Mouse (Mus musculus) G1E (cell line): ENCODE data around the gene Tenm2. TPM values are rescaled to one million over a fixed set of nuclear protein-coding genes. Genes with fewer than 3 reads are reported as not detected.

Experiments used
- ATAC-seq: 2 replicates; pipeline ENCODE4 v1.8.0; 2016; ENCODE audit warnings: mild to moderate bottlenecking; ENCODE audit not compliant: insufficient number of reproducible peaks, poor library complexity, low FRiP score, severe bottlenecking; ENCODE audit errors: extremely low read depth
- DNase-seq: peaks from one replicate; pipeline ENCODE4 v3.0.0; 2012; ENCODE audit warnings: low spot score
- H3K27me3 ChIP-seq: 2 replicates; pipeline ENCODE4 v1.6.1; 2012; ENCODE audit warnings: mild to moderate bottlenecking, low read length, inconsistent platforms; ENCODE audit not compliant: insufficient read depth
- H3K36me3 ChIP-seq: replicated peaks from 2 replicates; pipeline ENCODE3; 2012; ENCODE audit warnings: mild to moderate bottlenecking, inconsistent platforms
- H3K4me1 ChIP-seq: 2 replicates; pipeline ENCODE4 v1.6.1; 2012; ENCODE audit warnings: low read depth, low read length, inconsistent platforms, mixed read lengths; ENCODE audit not compliant: insufficient read depth
- H3K4me3 ChIP-seq: 2 replicates; pipeline ENCODE4 v1.5.1; 2012; ENCODE audit warnings: low read depth, mild to moderate bottlenecking, inconsistent platforms, low read length, moderate library complexity, mixed read lengths
- H3K9me3 ChIP-seq: replicated peaks from 2 replicates; pipeline ENCODE4 v1.6.1; 2012; ENCODE audit warnings: inconsistent platforms
- CTCF ChIP-seq: IDR thresholded peaks from 2 replicates; pipeline ENCODE4 v1.5.1; 2012; ENCODE audit warnings: low read depth, low read length, inconsistent platforms, mixed read lengths
- GATA1 ChIP-seq: IDR thresholded peaks from 2 replicates; pipeline ENCODE4 v1.6.1; 2012; ENCODE audit warnings: borderline replicate concordance, low read length, inconsistent platforms, mixed read lengths
- GATA2 ChIP-seq: IDR thresholded peaks from 2 replicates; pipeline ENCODE4 v1.6.1; 2012; ENCODE audit warnings: low read depth, low read length, inconsistent platforms, borderline replicate concordance
- POLR2AphosphoS5 ChIP-seq: IDR thresholded peaks from 2 replicates; pipeline ENCODE4 v1.6.1; 2012; ENCODE audit warnings: low read depth, low read length, inconsistent platforms; ENCODE audit not compliant: insufficient replicate concordance
- TAL1 ChIP-seq: conservative IDR thresholded peaks from 2 replicates; pipeline ENCODE4 v1.6.1; 2012; ENCODE audit warnings: low read depth, low read length, inconsistent platforms, mixed read lengths
- polyA plus RNA-seq: library from polyadenylated mRNA; stranded (reverse); fragments of >175 nt; gene quantifications from 2 replicates; pipeline ENCODE4 v1.2.3, GENCODE M21; 2012
- total RNA-seq, 2 experiments: library from RNA; stranded (forward) in 1 of 2; stranded (reverse) in 1 of 2; fragments of 200-1000 nt in 1 of 2; fragments of >200 nt in 1 of 2; fragmentation: Nextera tagmentation in 1 of 2; gene quantifications; 2 replicates each; pipeline ENCODE4 v1.2.3; 2014 to 2017

The Tenm2 gene
- total and polyA plus RNA-seq, 3 experiments, result 0.44 TPM; not detected in 2

GRCm38 (mm10) chr11:36171221-36171620 is 1064.5 kb downstream of the Tenm2 start:
- ATAC-seq (no peak), DNase-seq (no peak)
- no peak for TF ChIP-seq GATA1
- TF ChIP-seq GATA2, result no peak
- no peak for TF ChIP-seq TAL1
- TF ChIP-seq CTCF, result no peak
- TF ChIP-seq POLR2AphosphoS5, result no peak
- H3K27me3 ChIP-seq, result no peaks in the 10 kb centered on the region
- H3K4me3 ChIP-seq, result no peak overlapping the region
- peaks cover 71% of the 10 kb centered on the region for H3K9me3 ChIP-seq
- no peaks in the 10 kb centered on the region for H3K4me1 ChIP-seq
- H3K36me3 ChIP-seq, result no peaks in the 10 kb centered on the region

DNA sequence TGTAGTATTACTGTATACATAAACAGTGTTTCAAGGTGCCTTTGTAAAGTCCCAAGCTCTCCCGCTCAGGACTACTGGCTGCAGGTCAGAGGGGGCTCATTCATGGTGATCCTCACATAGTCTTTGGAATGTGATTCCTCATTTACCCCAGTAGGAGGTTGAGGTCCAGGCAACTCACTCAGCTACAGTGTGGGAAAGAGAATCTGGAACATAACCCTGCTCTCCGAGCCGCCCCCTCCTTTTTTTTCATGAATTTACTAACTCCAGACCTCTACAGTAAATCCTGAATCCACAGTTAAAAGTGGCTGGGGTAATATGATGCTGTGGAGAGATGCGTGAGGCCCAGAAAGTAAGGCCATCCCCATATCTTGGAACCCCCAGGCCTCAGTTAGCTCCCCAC is 1066.0 kb downstream of the Tenm2 start:
- DNase-seq (no peak), ATAC-seq (no peak)
- Histone ChIP-seq H3K36me3 (no peaks in the 10 kb centered on the region), H3K27me3 (no peaks in the 10 kb centered on the region), H3K9me3 (peaks cover 66% of the 10 kb centered on the region), H3K4me1 (no peaks in the 10 kb centered on the region), H3K4me3 (no peak overlapping the region)
- TF ChIP-seq GATA2 (no peak), TAL1 (no peak), POLR2AphosphoS5 (no peak), GATA1 (no peak), CTCF (no peak)

DNA sequence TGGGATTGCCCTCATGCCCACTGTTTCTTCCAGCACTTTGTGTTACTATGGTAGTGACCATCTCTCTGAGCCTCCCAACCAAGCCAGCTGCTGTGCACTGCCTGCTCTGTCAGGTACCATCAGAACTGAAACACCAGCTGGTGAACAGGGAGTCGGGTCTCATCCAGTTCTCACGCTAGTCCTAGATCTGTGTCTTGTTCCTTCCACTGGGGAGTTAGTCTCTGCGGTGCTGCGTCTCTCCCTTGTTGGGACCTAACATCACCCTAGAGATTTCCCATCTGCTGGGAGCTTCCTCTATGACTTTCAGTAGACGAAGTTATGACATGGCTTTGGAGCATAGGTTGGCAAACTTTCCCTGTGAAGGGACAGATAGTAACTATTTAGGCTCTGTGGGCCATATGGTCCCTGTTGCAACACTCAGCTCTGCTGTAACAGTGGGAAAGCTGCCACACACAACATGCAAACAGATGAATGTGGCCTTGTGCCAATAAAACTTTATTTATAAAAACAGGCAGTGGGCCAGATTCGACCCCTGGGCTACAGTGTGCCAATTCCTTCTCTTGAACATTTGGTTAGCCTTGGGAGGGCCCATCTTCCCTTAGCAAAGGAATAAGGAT is 1066.7 kb downstream of the Tenm2 start:
- Histone ChIP-seq H3K27me3 (no peaks in the 10 kb centered on the region), H3K4me1 (no peaks in the 10 kb centered on the region), H3K36me3 (no peaks in the 10 kb centered on the region), H3K4me3 (no peak overlapping the region), H3K9me3 (peaks cover 63% of the 10 kb centered on the region)
- DNase-seq (no peak), ATAC-seq (no peak)
- TF ChIP-seq CTCF, result no peak

DNA sequence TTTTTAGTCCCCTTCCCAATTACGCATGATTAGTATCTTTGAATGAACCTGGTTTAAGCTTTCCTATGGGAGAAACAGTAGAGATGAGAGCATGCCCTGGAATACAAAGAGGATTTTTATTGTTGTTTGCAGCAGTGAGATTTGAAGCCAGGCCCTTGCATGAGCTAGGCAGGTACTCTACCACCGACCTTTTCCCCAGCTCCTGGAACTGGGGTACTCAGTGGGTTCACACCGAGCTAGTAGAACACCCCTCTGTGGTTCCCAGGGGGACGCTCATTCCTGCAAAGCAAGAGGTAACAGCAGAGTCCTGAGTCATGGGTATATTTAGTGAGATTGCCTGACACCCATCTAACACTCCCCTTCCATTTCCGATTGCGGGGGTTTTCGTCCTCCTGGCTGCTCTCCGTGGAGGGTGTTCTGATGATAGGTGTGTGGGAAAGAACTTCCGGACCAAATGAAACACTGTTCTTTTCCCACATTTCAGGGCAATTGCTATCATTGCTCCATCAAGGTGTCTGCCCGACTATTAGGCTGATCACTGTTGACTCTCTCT is 1067.9 kb downstream of the Tenm2 start:
- DNase-seq, result no peak
- no peak for ATAC-seq
- TF ChIP-seq GATA1 (no peak), CTCF (no peak), GATA2 (no peak), TAL1 (no peak), POLR2AphosphoS5 (no peak)
- no peak overlapping the region for H3K4me3 ChIP-seq
- no peaks in the 10 kb centered on the region for H3K4me1 ChIP-seq
- H3K9me3 ChIP-seq, result peaks cover 61% of the 10 kb centered on the region
- H3K36me3 ChIP-seq, result no peaks in the 10 kb centered on the region
- no peaks in the 10 kb centered on the region for H3K27me3 ChIP-seq

GRCm38 (mm10) chr11:36163580-36163979 is 1072.2 kb downstream of the Tenm2 start:
- no peak overlapping the region for H3K4me3 ChIP-seq
- TF ChIP-seq TAL1, result no peak
- no peak for TF ChIP-seq POLR2AphosphoS5
- no peak for TF ChIP-seq GATA2
- no peak for TF ChIP-seq CTCF
- no peak for TF ChIP-seq GATA1
- DNase-seq, result no peak
- no peaks in the 10 kb centered on the region for H3K27me3 ChIP-seq
- H3K9me3 ChIP-seq, result peaks cover 58% of the 10 kb centered on the region
- H3K4me1 ChIP-seq, result no peaks in the 10 kb centered on the region
- no peak for ATAC-seq
- H3K36me3 ChIP-seq, result no peaks in the 10 kb centered on the region

GRCm38 (mm10) chr11:36161765-36162321 is 1073.9 kb downstream of the Tenm2 start:
- Histone ChIP-seq H3K27me3 (no peaks in the 10 kb centered on the region), H3K9me3 (peaks cover 56% of the 10 kb centered on the region), H3K4me1 (no peaks in the 10 kb centered on the region), H3K4me3 (no peak overlapping the region), H3K36me3 (no peaks in the 10 kb centered on the region)
- ATAC-seq (no peak), DNase-seq (no peak)
- TF ChIP-seq CTCF, result no peak
- TF ChIP-seq GATA1, result no peak
- TF ChIP-seq POLR2AphosphoS5, result no peak
- no peak for TF ChIP-seq GATA2
- no peak for TF ChIP-seq TAL1
